Mouse (Mus musculus) adrenal gland, postnatal 4 days (tissue): ENCODE results near the gene Anxa4. TPM values are rescaled to one million over a fixed set of nuclear protein-coding genes. Genes with fewer than 3 reads are reported as not detected.

Source experiments
- total RNA-seq, 2 experiments: library from RNA; stranded (reverse); gene quantifications; 2 replicates each; pipeline ENCODE4 v1.2.3; 2021

Gene Anxa4
- total RNA-seq, 2 experiments from 2014 or later, result 48.3 to 62.2 TPM

Other genes with a start within 250 kb of the Anxa4 start
- gene Asprv1, start 165.4 kb downstream of the Anxa4 start, total RNA-seq, result 1 to 10 TPM in 1 of 2 experiments, under 1 TPM in 1; 0.99 to 1.1 TPM
- 10 to 100 TPM; 12.8 to 14.2 TPM for gene Mxd1, start 124.4 kb downstream of the Anxa4 start, total RNA-seq
- 10 to 100 TPM; 65.1 to 71.2 TPM for gene Snrnp27, start 109.1 kb downstream of the Anxa4 start, total RNA-seq
- gene Gmcl1, start 60.2 kb downstream of the Anxa4 start, total RNA-seq, result 10 to 100 TPM; 17.9 to 22.4 TPM
- gene Aak1, start 55.9 kb upstream of the Anxa4 start, total RNA-seq, result 10 to 100 TPM; 85.6 to 87.7 TPM
- 10 to 100 TPM; 76.2 to 82.8 TPM for gene Nfu1, start 215.7 kb upstream of the Anxa4 start, total RNA-seq
- 10 to 100 TPM; 39.8 to 42.6 TPM for gene Gfpt1, start 249.3 kb upstream of the Anxa4 start, total RNA-seq